Mouse (Mus musculus): ENCODE results near the gene Fmo2. TPM values are rescaled to one million over a fixed set of nuclear protein-coding genes. Genes with fewer than 3 reads are reported as not detected.

The Fmo2 gene
- total RNA-seq, 2 experiments from 2014 or later, result 2.3 to 2.6 TPM

- Histone ChIP-seq H3K4me3 (no peak overlapping the region), H3K27ac (no peak overlapping the region)
- no peak for TF ChIP-seq CTCF (IDR thresholded peaks at IDR 0.05)
- intact Hi-C loops (cut with DNase I), result no loop called here
- DNase-seq (ENCODE audit: extremely low spot score in 1 of 2, low spot score in 2 of 2), result no peak
Measured at GRCm38 (mm10) chr1:162886138-162886816, 12.2 kb downstream of the Fmo2 start.

GRCm38 (mm10) chr1:162882681-162883080 is 15.8 kb downstream of the Fmo2 start:
- H3K27ac ChIP-seq, result no peak overlapping the region
- H3K4me3 ChIP-seq, result no peak overlapping the region
- no peak for DNase-seq (ENCODE audit: extremely low spot score in 1 of 2, low spot score in 2 of 2)
- intact Hi-C loops (cut with DNase I), result no loop called here
- no peak for TF ChIP-seq CTCF (IDR thresholded peaks at IDR 0.05)

- DNase-seq (ENCODE audit: extremely low spot score in 1 of 2, low spot score in 2 of 2), result peak; percentile 26 to 52
- TF ChIP-seq CTCF (IDR thresholded peaks at IDR 0.05), result peak; percentile 50
- Histone ChIP-seq H3K27ac (no peak overlapping the region), H3K4me3 (no peak overlapping the region)
- intact Hi-C loops (cut with DNase I), result no loop called here
Measured at GRCm38 (mm10) chr1:162879595-162880369, 18.7 kb downstream of the Fmo2 start.

- Histone ChIP-seq H3K27ac (no peak overlapping the region), H3K4me3 (no peak overlapping the region)
- no peak for DNase-seq (ENCODE audit: extremely low spot score in 1 of 2, low spot score in 2 of 2)
- intact Hi-C loops (cut with DNase I), result no loop called here
- no peak for TF ChIP-seq CTCF (IDR thresholded peaks at IDR 0.05)
Measured at GRCm38 (mm10) chr1:162875091-162875490, 23.4 kb downstream of the Fmo2 start.

GRCm38 (mm10) chr1:162871701-162872311 is 26.7 kb downstream of the Fmo2 start:
- intact Hi-C loops (cut with DNase I), result no loop called here
- Histone ChIP-seq H3K27ac (no peak overlapping the region), H3K4me3 (no peak overlapping the region)
- DNase-seq (ENCODE audit: extremely low spot score in 1 of 2, low spot score in 2 of 2), result no peak
- TF ChIP-seq CTCF (IDR thresholded peaks at IDR 0.05), result no peak

- TF ChIP-seq CTCF (IDR thresholded peaks at IDR 0.05), result no peak
- no peak overlapping the region for H3K27ac ChIP-seq
- H3K4me3 ChIP-seq, result no peak overlapping the region
- no peak for DNase-seq (ENCODE audit: extremely low spot score in 1 of 2, low spot score in 2 of 2)
- intact Hi-C loops (cut with DNase I), result no loop called here
Measured at GRCm38 (mm10) chr1:162870978-162871377, 27.5 kb downstream of the Fmo2 start.

- no peak for TF ChIP-seq CTCF (IDR thresholded peaks at IDR 0.05)
- intact Hi-C loops (cut with DNase I), result no loop called here
- H3K4me3 ChIP-seq, result no peak overlapping the region
- no peak overlapping the region for H3K27ac ChIP-seq
- DNase-seq (ENCODE audit: extremely low spot score in 1 of 2, low spot score in 2 of 2), result no peak
Measured at GRCm38 (mm10) chr1:162867396-162867795, 31.1 kb downstream of the Fmo2 start.

GRCm38 (mm10) chr1:162866280-162866681 is 32.2 kb downstream of the Fmo2 start, which contains the start of gene Fmo1:
Fmo1 (minus strand) TSS chr1:162866610.
- DNase-seq (ENCODE audit: extremely low spot score in 1 of 2, low spot score in 2 of 2), result no peak
- Histone ChIP-seq H3K4me3 (no peak within 1 kb of the TSS), H3K27ac (no peak within 1 kb of the TSS)
- intact Hi-C loops (cut with DNase I), result no loop called here
- TF ChIP-seq CTCF (IDR thresholded peaks at IDR 0.05), result no peak

GRCm38 (mm10) chr1:162865493-162865830 is 33.1 kb downstream of the Fmo2 start:
- no peak overlapping the region for H3K27ac ChIP-seq
- H3K4me3 ChIP-seq, result no peak overlapping the region
- TF ChIP-seq CTCF (IDR thresholded peaks at IDR 0.05), result no peak
- DNase-seq (ENCODE audit: extremely low spot score in 1 of 2, low spot score in 2 of 2), result no peak
- intact Hi-C loops (cut with DNase I), result no loop called here

- Histone ChIP-seq H3K4me3 (no peak overlapping the region), H3K27ac (no peak overlapping the region)
- no peak for DNase-seq (ENCODE audit: extremely low spot score in 1 of 2, low spot score in 2 of 2)
- intact Hi-C loops (cut with DNase I), result no loop called here
- TF ChIP-seq CTCF (IDR thresholded peaks at IDR 0.05), result no peak
Measured at GRCm38 (mm10) chr1:162864816-162865492, 33.6 kb downstream of the Fmo2 start.

GRCm38 (mm10) chr1:162864279-162864678 is 34.2 kb downstream of the Fmo2 start:
- Histone ChIP-seq H3K4me3 (no peak overlapping the region), H3K27ac (no peak overlapping the region)
- no peak for TF ChIP-seq CTCF (IDR thresholded peaks at IDR 0.05)
- intact Hi-C loops (cut with DNase I), result no loop called here
- DNase-seq (ENCODE audit: extremely low spot score in 1 of 2, low spot score in 2 of 2), result no peak

- TF ChIP-seq CTCF (IDR thresholded peaks at IDR 0.05), result no peak
- intact Hi-C loops (cut with DNase I), result no loop called here
- H3K27ac ChIP-seq, result no peak overlapping the region
- DNase-seq (ENCODE audit: extremely low spot score in 1 of 2, low spot score in 2 of 2), result no peak
- no peak overlapping the region for H3K4me3 ChIP-seq
Measured at GRCm38 (mm10) chr1:162863579-162863978, 34.9 kb downstream of the Fmo2 start.

Data from left cerebral cortex, adult 2 months (tissue).